Mouse (Mus musculus) liver, embryonic 11.5 days (tissue): ENCODE data around the gene Adora1. TPM values are rescaled to one million over a fixed set of nuclear protein-coding genes. Genes with fewer than 3 reads are reported as not detected.

ENCODE experiments used
- ATAC-seq: fragments of 200-750 bp; cut with Nextera tagmentation; replicated peaks from 2 replicates; pipeline ENCODE4 v1.8.0; 2017; ENCODE audit warnings: moderate number of reproducible peaks, mild to moderate bottlenecking, moderate TSS enrichment, moderate library complexity; ENCODE audit not compliant: low FRiP score
- DNase-seq: peaks from one replicate; pipeline ENCODE4 v3.0.0-alpha.2; 2017; ENCODE audit warnings: low spot score
- H3K27ac ChIP-seq: fragments of 300-500 bp; sonication (generic); 2 replicates; pipeline ENCODE4 v1.5.1; 2014; ENCODE audit warnings: mild to moderate bottlenecking, low read depth, low read length, control low read depth
- H3K27me3 ChIP-seq: fragments of 300-500 bp; sonication (generic); replicated peaks from 2 replicates; pipeline ENCODE4 v1.6.1; 2014; ENCODE audit warnings: low read length, mixed read lengths; ENCODE audit not compliant: control insufficient read depth, insufficient read depth
- H3K36me3 ChIP-seq: fragments of 300-500 bp; sonication (generic); 2 replicates; pipeline ENCODE4 v1.6.1; 2014; ENCODE audit warnings: mild to moderate bottlenecking, low read length, moderate library complexity, mixed read lengths; ENCODE audit not compliant: control insufficient read depth, insufficient read depth
- H3K4me1 ChIP-seq: fragments of 300-500 bp; sonication (generic); replicated peaks from 2 replicates; pipeline ENCODE4 v1.6.1; 2014; ENCODE audit warnings: low read length, mixed read lengths; ENCODE audit not compliant: control insufficient read depth, insufficient read depth
- H3K4me2 ChIP-seq: fragments of 300-500 bp; sonication (generic); 2 replicates; pipeline ENCODE4 v1.6.1; 2014; ENCODE audit warnings: mild to moderate bottlenecking, control low read depth, moderate library complexity
- H3K4me3 ChIP-seq: fragments of 300-500 bp; sonication (generic); 2 replicates; pipeline ENCODE4 v1.5.1; 2014; ENCODE audit warnings: low read depth, low read length, control low read depth
- H3K9ac ChIP-seq: fragments of 300-500 bp; sonication (generic); 2 replicates; pipeline ENCODE4 v1.6.1; 2014; ENCODE audit warnings: low read depth, low read length, control low read depth
- H3K9me3 ChIP-seq: fragments of 300-500 bp; sonication (generic); 2 replicates; pipeline ENCODE4 v1.6.1; 2016; ENCODE audit warnings: low read length, inconsistent platforms, mixed read lengths; ENCODE audit not compliant: control insufficient read depth
- WGBS: fragments of 180-500 bp; shearing (Covaris S2); extraction: QIAGEN DNeasy Blood & Tissue Kit; methylation state at CpG from one replicate; pipeline ENCODE4 v1.1.7; 2014; 5-methylcytosine and 5-hydroxymethylcytosine counted together
- polyA plus RNA-seq: library from polyadenylated mRNA; unstranded; fragments of >200 nt; fragmentation: Nextera tagmentation; extraction: Ambion mirVana; gene quantifications from 2 replicates; pipeline ENCODE4 v1.2.1, GENCODE M21; 2014

Gene Adora1
- polyA plus RNA-seq, 1 experiment from 2014 or later, result 0.29 TPM

- WGBS, result 50% methylated on average over 4 of the region's 4 CpGs
- Histone ChIP-seq H3K9ac (no peak overlapping the region), H3K4me2 (no peak overlapping the region), H3K36me3 (no peaks in the 10 kb centered on the region), H3K4me3 (no peak overlapping the region), H3K4me1 (peaks cover 13% of the 10 kb centered on the region), H3K27me3 (peaks cover 6% of the 10 kb centered on the region; the same call in 1 of the 2 replicates), H3K9me3 (no peaks in the 10 kb centered on the region), H3K27ac (no peak overlapping the region)
- ATAC-seq (peak; percentile 37; the same call in 1 of the 2 replicates), DNase-seq (no peak)
Measured at GRCm38 (mm10) chr1:134196386-134196785, 38.8 kb downstream of the Adora1 start.

- H3K27me3 ChIP-seq, result peaks cover 6% of the 10 kb centered on the region; the same call in 1 of the 2 replicates
- DNase-seq (no peak), ATAC-seq (no peak)
- H3K4me2 ChIP-seq, result no peak overlapping the region
- no peak overlapping the region for H3K9ac ChIP-seq
- peaks cover 13% of the 10 kb centered on the region for H3K4me1 ChIP-seq
- H3K4me3 ChIP-seq, result no peak overlapping the region
- no peaks in the 10 kb centered on the region for H3K9me3 ChIP-seq
- H3K36me3 ChIP-seq, result no peaks in the 10 kb centered on the region
- no peak overlapping the region for H3K27ac ChIP-seq
- 60% methylated on average over 4 of the region's 4 CpGs for WGBS
Measured at GRCm38 (mm10) chr1:134195979-134196378, 39.3 kb downstream of the Adora1 start.

- ATAC-seq, result no peak
- Histone ChIP-seq H3K36me3 (no peaks in the 10 kb centered on the region), H3K27ac (no peak overlapping the region), H3K4me3 (no peak overlapping the region), H3K9ac (no peak overlapping the region), H3K4me1 (peaks cover 13% of the 10 kb centered on the region), H3K9me3 (no peaks in the 10 kb centered on the region), H3K4me2 (no peak overlapping the region), H3K27me3 (peaks cover 8% of the 10 kb centered on the region; the same call in 1 of the 2 replicates)
- no peak for DNase-seq
- 22% methylated on average over 3 of the region's 3 CpGs for WGBS
Measured at GRCm38 (mm10) chr1:134195571-134195970, 39.7 kb downstream of the Adora1 start.

- H3K4me1 ChIP-seq, result peaks cover 13% of the 10 kb centered on the region
- 31% methylated on average over 2 of the region's 2 CpGs for WGBS
- peaks cover 10% of the 10 kb centered on the region; the same call in 1 of the 2 replicates for H3K27me3 ChIP-seq
- H3K27ac ChIP-seq, result no peak overlapping the region
- DNase-seq (no peak), ATAC-seq (no peak)
- no peaks in the 10 kb centered on the region for H3K9me3 ChIP-seq
- H3K4me2 ChIP-seq, result no peak overlapping the region
- H3K4me3 ChIP-seq, result no peak overlapping the region
- H3K36me3 ChIP-seq, result no peaks in the 10 kb centered on the region
- H3K9ac ChIP-seq, result no peak overlapping the region
Measured at GRCm38 (mm10) chr1:134195117-134195516, 40.1 kb downstream of the Adora1 start.

- peaks cover 11% of the 10 kb centered on the region; the same call in 1 of the 2 replicates for H3K27me3 ChIP-seq
- H3K9me3 ChIP-seq, result no peaks in the 10 kb centered on the region
- no peak overlapping the region for H3K27ac ChIP-seq
- H3K4me2 ChIP-seq, result no peak overlapping the region
- no peak overlapping the region for H3K9ac ChIP-seq
- peaks cover 13% of the 10 kb centered on the region for H3K4me1 ChIP-seq
- 77% methylated on average over 16 of the region's 16 CpGs for WGBS
- no peak overlapping the region for H3K4me3 ChIP-seq
- DNase-seq (no peak), ATAC-seq (no peak)
- no peaks in the 10 kb centered on the region for H3K36me3 ChIP-seq
Measured at GRCm38 (mm10) chr1:134194298-134195022, 40.8 kb downstream of the Adora1 start.

GRCm38 (mm10) chr1:134193674-134194197 is 41.5 kb downstream of the Adora1 start:
- Histone ChIP-seq H3K27ac (no peak overlapping the region), H3K4me2 (no peak overlapping the region)
- WGBS, result 52% methylated on average over 7 of the region's 7 CpGs

GRCm38 (mm10) chr1:134193126-134193525 is 42.1 kb downstream of the Adora1 start, which contains the start of gene Mybph:
Gene Mybph (plus strand): TSS chr1:134193448.
- Histone ChIP-seq H3K4me1 (peaks cover 13% of the 10 kb centered on the region), H3K27ac (no peak within 1 kb of the TSS), H3K27me3 (peaks cover 22% of the 10 kb centered on the region), H3K9me3 (no peaks in the 10 kb centered on the region), H3K36me3 (no peaks in the 10 kb centered on the region), H3K4me2 (no peak within 1 kb of the TSS), H3K9ac (no peak within 1 kb of the TSS), H3K4me3 (no peak within 1 kb of the TSS)
- 57% methylated on average over 1 of the region's 1 CpGs for WGBS
- DNase-seq, result no peak
- no peak for ATAC-seq

More at GRCm38 (mm10) chr1:134193674-134194197, 41.5 kb downstream of the Adora1 start:
- DNase-seq, result no peak
- Histone ChIP-seq H3K4me1 (peaks cover 13% of the 10 kb centered on the region), H3K4me3 (no peak overlapping the region), H3K36me3 (no peaks in the 10 kb centered on the region), H3K9me3 (no peaks in the 10 kb centered on the region), H3K27me3 (peaks cover 18% of the 10 kb centered on the region), H3K9ac (no peak overlapping the region)
- no peak for ATAC-seq

- H3K9ac ChIP-seq, result no peak overlapping the region
- no peak for ATAC-seq
- WGBS, result 48% methylated on average over 4 of the region's 4 CpGs
- no peaks in the 10 kb centered on the region for H3K9me3 ChIP-seq
- H3K36me3 ChIP-seq, result no peaks in the 10 kb centered on the region
- no peak for DNase-seq
- H3K4me2 ChIP-seq, result no peak overlapping the region
- H3K27me3 ChIP-seq, result peaks cover 22% of the 10 kb centered on the region
- H3K27ac ChIP-seq, result no peak overlapping the region
- H3K4me1 ChIP-seq, result peaks cover 13% of the 10 kb centered on the region
- H3K4me3 ChIP-seq, result no peak overlapping the region
Measured at GRCm38 (mm10) chr1:134192024-134192423, 43.2 kb downstream of the Adora1 start.

- Histone ChIP-seq H3K4me3 (no peak overlapping the region), H3K9ac (no peak overlapping the region), H3K27ac (no peak overlapping the region), H3K4me1 (peaks cover 12% of the 10 kb centered on the region), H3K36me3 (no peaks in the 10 kb centered on the region), H3K27me3 (peaks cover 25% of the 10 kb centered on the region), H3K4me2 (no peak overlapping the region), H3K9me3 (no peaks in the 10 kb centered on the region)
- ATAC-seq (no peak), DNase-seq (no peak)
- WGBS, result 81% methylated on average over 5 of the region's 5 CpGs
Measured at GRCm38 (mm10) chr1:134191192-134191591, 44.0 kb downstream of the Adora1 start.
